Mouse (Mus musculus) left cerebral cortex, adult 8-10 months (tissue): ENCODE data around the gene Ddx43. TPM values are rescaled to one million over a fixed set of nuclear protein-coding genes. Genes with fewer than 3 reads are reported as not detected.
A peak's percentile ranks its signal among the peaks of the same experiment; 100 is the strongest.

Experiments used
- DNase-seq, 2 experiments: peaks; one replicate each; pipeline ENCODE4 v3.0.0; 2022; ENCODE audit warnings: low spot score in 2 of 2
- total RNA-seq, 4 experiments: library from RNA; stranded (reverse); gene quantifications; 2 replicates each; pipeline ENCODE4 v1.2.4; 2022

Ddx43 gene
- total RNA-seq, 4 experiments from 2014 or later: 0.25 to 0.33 TPM; not detected in 2

GRCm38 (mm10) chr9:78372827-78373504, 22.6 kb upstream of the Ddx43 start:
- no peak for DNase-seq

- no peak for DNase-seq
These were observed 21.2 kb upstream of the Ddx43 start for GRCm38 (mm10) chr9:78374397-78374796.

GRCm38 (mm10) chr9:78374885-78375389, 20.6 kb upstream of the Ddx43 start:
- no peak for DNase-seq

GRCm38 (mm10) chr9:78375486-78375885, 20.1 kb upstream of the Ddx43 start:
- no peak for DNase-seq

GRCm38 (mm10) chr9:78377546-78377945, 18.0 kb upstream of the Ddx43 start:
- no peak for DNase-seq

GRCm38 (mm10) chr9:78378113-78378785, 17.3 kb upstream of the Ddx43 start, which contains the start of gene Ooep:
TSS of gene Ooep (minus strand) at chr9:78378725.
- peak in 1 of 2 experiments; percentile 6 for DNase-seq

GRCm38 (mm10) chr9:78385893-78386292, 9.7 kb upstream of the Ddx43 start:
- DNase-seq: no peak

GRCm38 (mm10) chr9:78386947-78387346, 8.6 kb upstream of the Ddx43 start:
- DNase-seq: no peak

- DNase-seq: no peak
These were observed 5.6 kb upstream of the Ddx43 start for GRCm38 (mm10) chr9:78389981-78390380.

- no peak for DNase-seq
These were observed 1.8 kb upstream of the Ddx43 start for GRCm38 (mm10) chr9:78393741-78394140.

GRCm38 (mm10) chr9:78394602-78395001, 975 bp upstream of the Ddx43 start:
- no peak for DNase-seq

- no peak for DNase-seq
These were observed 340 bp upstream of the Ddx43 start for GRCm38 (mm10) chr9:78395244-78395629.

- DNase-seq: no peak
These were observed 940 bp downstream of the Ddx43 start for GRCm38 (mm10) chr9:78396517-78396916.

- DNase-seq: no peak
These were observed 5.0 kb downstream of the Ddx43 start for GRCm38 (mm10) chr9:78400570-78400969.

GRCm38 (mm10) chr9:78401596-78401995, 6.0 kb downstream of the Ddx43 start:
- no peak for DNase-seq

GRCm38 (mm10) chr9:78427362-78427781, 31.8 kb downstream of the Ddx43 start:
- no peak for DNase-seq

- DNase-seq: no peak
These were observed 32.6 kb downstream of the Ddx43 start for GRCm38 (mm10) chr9:78428185-78428584.

- DNase-seq: no peak
These were observed 33.4 kb downstream of the Ddx43 start for GRCm38 (mm10) chr9:78428870-78429432.

GRCm38 (mm10) chr9:78429551-78429950, 34.0 kb downstream of the Ddx43 start:
- no peak for DNase-seq

GRCm38 (mm10) chr9:78430486-78430885, 34.9 kb downstream of the Ddx43 start:
- DNase-seq: no peak

GRCm38 (mm10) chr9:78432471-78432870, 36.9 kb downstream of the Ddx43 start:
- DNase-seq: no peak

- no peak for DNase-seq
These were observed 43.8 kb downstream of the Ddx43 start for GRCm38 (mm10) chr9:78439426-78439825.

GRCm38 (mm10) chr9:78442237-78442578, 46.6 kb downstream of the Ddx43 start:
- DNase-seq: no peak
